Comparison of ENCODE assay signal across 19 mouse cellular contexts in the genomic region with DNA sequence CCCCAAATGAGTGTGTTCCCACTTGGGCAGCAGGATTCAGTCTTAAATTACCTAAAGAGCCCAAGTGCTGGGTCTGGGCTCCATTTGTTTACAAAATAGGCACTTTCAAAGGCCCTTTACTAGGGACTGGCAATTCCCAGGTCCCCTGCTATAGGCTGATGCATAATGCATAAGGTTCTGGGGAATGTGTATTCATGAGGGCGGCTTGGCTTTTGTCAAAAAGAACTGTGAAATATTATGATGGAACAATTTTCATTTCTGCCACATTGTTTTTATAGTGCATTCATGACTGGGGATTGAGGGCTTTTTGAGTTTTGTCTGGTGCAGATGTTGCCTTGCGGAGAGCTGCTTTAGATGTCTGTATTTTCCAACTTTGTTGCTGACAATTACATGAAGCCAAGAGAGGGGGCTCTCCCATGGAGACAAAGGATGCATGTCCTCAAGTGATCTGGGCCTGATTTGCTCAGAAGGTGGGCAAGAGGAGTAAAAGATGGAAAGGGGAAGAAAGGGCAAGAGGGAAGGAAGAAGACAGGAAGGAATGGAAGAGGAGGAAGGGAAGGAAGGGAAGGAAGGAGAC.
DNase-seq lines count a peak whose midpoint lies in the region; ATAC-seq lines count a peak whose summit lies in the region.
"Had no signal": no experiment of that assay in that cellular context is flagged by ENCODE, and none has a peak within 500 bp of the region (broad histone marks: within the 10 kb centered on the region; RNA-seq: fewer than 3 reads in every experiment).

No protein-coding gene starts in this region.

- peaks cover 3% of the 10 kb centered on the region; the same call in 1 of the 2 replicates for H3K4me1 ChIP-seq in hindbrain, embryonic 11.5 days (replicated peaks; ENCODE audit: control insufficient read depth, insufficient read depth, low read length)
- H3K4me1 ChIP-seq in hindbrain, embryonic 13.5 days (replicated peaks) = peaks cover 12% of the 10 kb centered on the region; the same call in 1 of the 2 replicates
- H3K4me1 ChIP-seq in embryonic facial prominence, embryonic 15.5 days = peaks cover 20% of the 10 kb centered on the region
- H3K4me1 ChIP-seq in hindbrain, embryonic 14.5 days (replicated peaks; ENCODE audit: control insufficient read depth, insufficient read depth, low read length) = no peaks in the 10 kb centered on the region; the same call in 1 of the 2 replicates
- H3K4me1 ChIP-seq in midbrain, embryonic 15.5 days = peaks cover 12% of the 10 kb centered on the region
- H3K4me1 ChIP-seq in heart, embryonic 12.5 days (replicated peaks) = no peaks in the 10 kb centered on the region; the same call in 1 of the 2 replicates
- H3K4me1 ChIP-seq: intestine, embryonic 15.5 days; liver, embryonic 12.5 days; stomach, embryonic 15.5 days had no signal

- no peak overlapping the region for H3K4me2 ChIP-seq in hindbrain, embryonic 11.5 days (replicated peaks; ENCODE audit: low read depth, low read length)
- H3K4me2 ChIP-seq in hindbrain, embryonic 13.5 days = no peak overlapping the region
- no peak overlapping the region for H3K4me2 ChIP-seq in embryonic facial prominence, embryonic 15.5 days (replicated peaks)
- no peak overlapping the region for H3K4me2 ChIP-seq in hindbrain, embryonic 14.5 days (replicated peaks)
- no peak overlapping the region for H3K4me2 ChIP-seq in midbrain, embryonic 15.5 days
- no peak overlapping the region for H3K4me2 ChIP-seq in heart, embryonic 12.5 days
- H3K4me2 ChIP-seq: intestine, embryonic 15.5 days; liver, embryonic 12.5 days; lung, embryonic 14.5 days; stomach, embryonic 15.5 days had no signal

- peak; percentile 25 for DNase-seq in hindbrain, embryonic 11.5 days (ENCODE audit: low spot score)
- no peak for DNase-seq in hindbrain, embryonic 14.5 days (ENCODE audit: low spot score)
- DNase-seq in gastrocnemius, adult 18-20 months (ENCODE audit: low spot score) = no peak
- no peak for DNase-seq in frontal cortex, postnatal 36 days (ENCODE audit: low spot score in 2 of 2)
- DNase-seq: adrenal gland, postnatal 14 days; cerebellum, adult 18-20 months; cerebellum, postnatal 36 days; gastrocnemius, postnatal 14 days; heart, postnatal 10 days; lung, embryonic 14.5 days; right cerebral cortex, adult 18-20 months had no signal

- H3K36me3 ChIP-seq in hindbrain, embryonic 11.5 days (ENCODE audit: control insufficient read depth, insufficient read depth, low read length) = no peaks in the 10 kb centered on the region
- H3K36me3 ChIP-seq in hindbrain, embryonic 13.5 days = no peaks in the 10 kb centered on the region
- H3K36me3 ChIP-seq in embryonic facial prominence, embryonic 15.5 days = no peaks in the 10 kb centered on the region
- H3K36me3 ChIP-seq in hindbrain, embryonic 14.5 days (replicated peaks; ENCODE audit: control insufficient read depth, insufficient read depth) = no peaks in the 10 kb centered on the region
- H3K36me3 ChIP-seq in midbrain, embryonic 15.5 days (replicated peaks) = no peaks in the 10 kb centered on the region
- no peaks in the 10 kb centered on the region for H3K36me3 ChIP-seq in heart, embryonic 12.5 days
- H3K36me3 ChIP-seq: intestine, embryonic 15.5 days; liver, embryonic 12.5 days; stomach, embryonic 15.5 days had no signal

- peak overlapping the region; percentile 47; the same call in 1 of the 2 replicates for H3K27ac ChIP-seq in hindbrain, embryonic 11.5 days (ENCODE audit: low read depth, low read length)
- H3K27ac ChIP-seq in hindbrain, embryonic 13.5 days = no peak overlapping the region
- H3K27ac ChIP-seq in embryonic facial prominence, embryonic 15.5 days (replicated peaks) = 0 out of 2 replicates have a peak overlapping the region, but pooled peaks have one; percentile 18
- no peak overlapping the region for H3K27ac ChIP-seq in hindbrain, embryonic 14.5 days
- peak overlapping the region; percentile 56 for H3K27ac ChIP-seq in midbrain, embryonic 15.5 days
- no peak overlapping the region for H3K27ac ChIP-seq in heart, embryonic 12.5 days (ENCODE audit: poor library complexity, severe bottlenecking)
- H3K27ac ChIP-seq: intestine, embryonic 15.5 days; liver, embryonic 12.5 days; macrophage; stomach, embryonic 15.5 days had no signal

- H3K27me3 ChIP-seq in hindbrain, embryonic 11.5 days (ENCODE audit: control insufficient read depth, insufficient read depth, low read length) = no peaks in the 10 kb centered on the region
- no peaks in the 10 kb centered on the region for H3K27me3 ChIP-seq in hindbrain, embryonic 13.5 days
- no peaks in the 10 kb centered on the region for H3K27me3 ChIP-seq in embryonic facial prominence, embryonic 15.5 days
- no peaks in the 10 kb centered on the region for H3K27me3 ChIP-seq in hindbrain, embryonic 14.5 days (ENCODE audit: control insufficient read depth, insufficient read depth, low read length)
- H3K27me3 ChIP-seq in midbrain, embryonic 15.5 days (replicated peaks) = no peaks in the 10 kb centered on the region
- no peaks in the 10 kb centered on the region for H3K27me3 ChIP-seq in heart, embryonic 12.5 days (replicated peaks)
- H3K27me3 ChIP-seq: intestine, embryonic 15.5 days; liver, embryonic 12.5 days; stomach, embryonic 15.5 days had no signal

- H3K9me3 ChIP-seq in hindbrain, embryonic 11.5 days (ENCODE audit: control insufficient read depth, low read length) = no peaks in the 10 kb centered on the region
- H3K9me3 ChIP-seq in hindbrain, embryonic 13.5 days = 0 out of 2 replicates have a peak, but pooled peaks cover 4% of the 10 kb centered on the region
- no peaks in the 10 kb centered on the region for H3K9me3 ChIP-seq in embryonic facial prominence, embryonic 15.5 days (replicated peaks)
- peaks cover 9% of the 10 kb centered on the region; the same call in 1 of the 2 replicates for H3K9me3 ChIP-seq in hindbrain, embryonic 14.5 days (ENCODE audit: control insufficient read depth, low read length)
- H3K9me3 ChIP-seq in midbrain, embryonic 15.5 days = no peaks in the 10 kb centered on the region
- H3K9me3 ChIP-seq in heart, embryonic 12.5 days (replicated peaks) = no peaks in the 10 kb centered on the region
- H3K9me3 ChIP-seq: intestine, embryonic 15.5 days; liver, embryonic 12.5 days; stomach, embryonic 15.5 days had no signal

- no peak overlapping the region for H3K9ac ChIP-seq in hindbrain, embryonic 11.5 days (ENCODE audit: low read depth, low read length)
- H3K9ac ChIP-seq in hindbrain, embryonic 13.5 days = no peak overlapping the region
- no peak overlapping the region for H3K9ac ChIP-seq in embryonic facial prominence, embryonic 15.5 days
- no peak overlapping the region for H3K9ac ChIP-seq in hindbrain, embryonic 14.5 days
- no peak overlapping the region for H3K9ac ChIP-seq in midbrain, embryonic 15.5 days
- H3K9ac ChIP-seq in heart, embryonic 12.5 days = no peak overlapping the region
- H3K9ac ChIP-seq: intestine, embryonic 15.5 days; liver, embryonic 12.5 days; lung, embryonic 14.5 days; stomach, embryonic 15.5 days had no signal

- H3K4me3 ChIP-seq in hindbrain, embryonic 11.5 days (ENCODE audit: low read depth, low read length) = no peak overlapping the region
- no peak overlapping the region for H3K4me3 ChIP-seq in hindbrain, embryonic 13.5 days
- H3K4me3 ChIP-seq in embryonic facial prominence, embryonic 15.5 days (replicated peaks) = no peak overlapping the region
- H3K4me3 ChIP-seq in hindbrain, embryonic 14.5 days (replicated peaks; ENCODE audit: low read length) = no peak overlapping the region
- H3K4me3 ChIP-seq in midbrain, embryonic 15.5 days = no peak overlapping the region
- no peak overlapping the region for H3K4me3 ChIP-seq in heart, embryonic 12.5 days
- H3K4me3 ChIP-seq: intestine, embryonic 15.5 days; liver, embryonic 12.5 days; stomach, embryonic 15.5 days had no signal

- peak; percentile 92 for ATAC-seq in hindbrain, embryonic 11.5 days (ENCODE audit: low FRiP score)
- ATAC-seq in hindbrain, embryonic 13.5 days (ENCODE audit: low FRiP score) = no peak
- ATAC-seq in embryonic facial prominence, embryonic 15.5 days (ENCODE audit: insufficient number of reproducible peaks, low FRiP score, low TSS enrichment, low read depth) = peak; percentile 67
- ATAC-seq in hindbrain, embryonic 14.5 days (ENCODE audit: low FRiP score) = peak; percentile 66; the same call in 1 of the 2 replicates
- peak; percentile 89 for ATAC-seq in midbrain, embryonic 15.5 days (replicated peaks)
- ATAC-seq in heart, embryonic 12.5 days (ENCODE audit: insufficient number of reproducible peaks, low FRiP score) = no peak
- ATAC-seq: intestine, embryonic 15.5 days; liver, embryonic 12.5 days had no signal

- 39% methylated on average over 2 of the region's 2 CpGs for WGBS in hindbrain, embryonic 11.5 days
- 32% methylated on average over 2 of the region's 2 CpGs for WGBS in hindbrain, embryonic 13.5 days
- 62% methylated on average over 2 of the region's 2 CpGs for WGBS in embryonic facial prominence, embryonic 15.5 days
- WGBS in hindbrain, embryonic 14.5 days = 35% methylated on average over 2 of the region's 2 CpGs
- 38% methylated on average over 2 of the region's 2 CpGs for WGBS in midbrain, embryonic 15.5 days
- 85% methylated on average over 2 of the region's 2 CpGs for WGBS in heart, embryonic 12.5 days

Comparison
In these comparisons a context has a peak if more than half of its experiments do, and no peak if none do; other contexts are left out.
1. ATAC-seq: peak in hindbrain, embryonic 11.5 days (single experiment), embryonic facial prominence, embryonic 15.5 days (single experiment), hindbrain, embryonic 14.5 days (single experiment) and midbrain, embryonic 15.5 days (single experiment); none in hindbrain, embryonic 13.5 days (single experiment) and heart, embryonic 12.5 days (single experiment).
2. H3K27ac ChIP-seq: peak in hindbrain, embryonic 11.5 days (single experiment), embryonic facial prominence, embryonic 15.5 days (single experiment) and midbrain, embryonic 15.5 days (single experiment); none in hindbrain, embryonic 13.5 days (single experiment), hindbrain, embryonic 14.5 days (single experiment) and heart, embryonic 12.5 days (single experiment).